Mouse (Mus musculus): ENCODE measurements around the gene Ccdc113. TPM values are rescaled to one million over a fixed set of nuclear protein-coding genes. Genes with fewer than 3 reads are reported as not detected.

Gene Ccdc113
- total and polyA plus RNA-seq, 3 experiments = not detected

DNA sequence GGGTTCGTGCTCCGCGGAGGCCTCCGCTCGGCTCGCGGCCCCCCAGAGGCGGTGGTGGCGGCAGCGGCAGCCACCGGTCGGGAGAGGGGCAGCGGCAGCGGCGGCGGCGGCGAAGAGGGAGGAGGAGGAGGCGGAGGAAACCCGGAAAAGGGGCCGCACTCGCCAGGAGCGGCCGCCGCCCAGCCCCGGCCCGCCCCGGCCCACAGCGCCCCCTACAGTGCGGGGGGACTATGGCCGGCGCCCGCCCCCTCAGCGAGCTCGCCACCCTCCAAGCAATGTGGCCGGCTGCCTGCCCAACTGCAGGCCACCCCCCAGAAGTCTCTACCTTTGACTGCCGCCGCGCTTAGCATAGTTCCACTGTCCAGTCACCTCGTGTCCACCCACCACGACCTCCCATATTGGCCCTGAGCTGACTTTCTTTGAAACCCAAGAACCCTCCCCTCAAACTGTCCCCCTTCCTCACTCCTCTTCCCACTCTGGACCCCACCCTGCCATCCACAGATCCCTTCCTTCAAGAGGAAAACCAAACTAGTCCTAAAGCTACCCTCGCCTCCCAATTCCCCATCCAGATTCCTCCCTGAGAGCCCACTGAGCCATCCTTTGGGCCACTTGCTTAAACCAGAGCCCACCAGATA lies 45.1 kb upstream of the Ccdc113 start:
- TF ChIP-seq CTCF (IDR thresholded peaks at IDR 0.05 in 2 of 3, conservative IDR thresholded peaks at IDR 0.05 in 1 of 3; ENCODE audit: control insufficient read depth in 1 of 3, insufficient read depth in 1 of 3, low read depth in 2 of 3, low read length in 3 of 3, poor library complexity in 1 of 3, severe bottlenecking in 1 of 3) = peak in 2 of 3 experiments; percentile 72 to 95; a peak in 5 of 6 replicates
- TF ChIP-seq MAZ (IDR thresholded peaks at IDR 0.05; ENCODE audit: low read depth, low read length) = peak; percentile 73; the same call in 1 of the 2 replicates
- TF ChIP-seq ELF1 (IDR thresholded peaks at IDR 0.05; ENCODE audit: low read depth, low read length) = peak; percentile 86
- TF ChIP-seq CHD1 (IDR thresholded peaks at IDR 0.05; ENCODE audit: low read depth, low read length) = no peak
- TF ChIP-seq TCF12 (IDR thresholded peaks at IDR 0.05; ENCODE audit: low read depth, low read length) = peak; percentile 60
- no peak for TF ChIP-seq MEF2A (IDR thresholded peaks at IDR 0.05; ENCODE audit: extremely low read depth, insufficient replicate concordance, low read depth, low read length, poor library complexity, severe bottlenecking)
- TF ChIP-seq POLR2AphosphoS2 (IDR thresholded peaks at IDR 0.05; ENCODE audit: low read length) = no peak
- no peak for TF ChIP-seq ETS1 (IDR thresholded peaks at IDR 0.05; ENCODE audit: low read depth, low read length)
- no peak for TF ChIP-seq SMC3 (IDR thresholded peaks at IDR 0.05; ENCODE audit: low read depth, low read length)
- TF ChIP-seq MAFK (IDR thresholded peaks at IDR 0.05; ENCODE audit: borderline replicate concordance, low read depth, low read length) = no peak
- TF ChIP-seq HCFC1 (IDR thresholded peaks at IDR 0.05; ENCODE audit: low read depth, low read length) = peak; percentile 82
- TF ChIP-seq ZKSCAN1 (IDR thresholded peaks at IDR 0.05; ENCODE audit: low read depth, low read length) = no peak
- no peak for TF ChIP-seq EP300 (IDR thresholded peaks at IDR 0.05; ENCODE audit: low read depth in 1 of 2, low read length in 2 of 2)
- TF ChIP-seq ZC3H11A (IDR thresholded peaks at IDR 0.05; ENCODE audit: low read depth, low read length) = no peak
- TF ChIP-seq NELFE (IDR thresholded peaks at IDR 0.05; ENCODE audit: low read depth, low read length) = peak; percentile 53
- TF ChIP-seq NRF1 (IDR thresholded peaks at IDR 0.05; ENCODE audit: insufficient read depth, low read depth, low read length, poor library complexity, severe bottlenecking) = no peak
- no peak for TF ChIP-seq E2F4 (IDR thresholded peaks at IDR 0.05; ENCODE audit: borderline replicate concordance, low read depth, low read length)
- TF ChIP-seq UBTF (IDR thresholded peaks at IDR 0.05; ENCODE audit: borderline replicate concordance, insufficient read depth, low read depth, low read length) = no peak
- TF ChIP-seq POLR2A (IDR thresholded peaks at IDR 0.05; ENCODE audit: control insufficient read depth in 1 of 2, insufficient read depth in 1 of 2, low read depth in 1 of 2, low read length in 2 of 2, poor library complexity in 1 of 2) = peak; percentile 38 to 45; a peak in 2 of 4 replicates
- TF ChIP-seq BHLHE40 (IDR thresholded peaks at IDR 0.05; ENCODE audit: borderline replicate concordance, low read depth, low read length) = no peak
- TF ChIP-seq GABPA (IDR thresholded peaks at IDR 0.05; ENCODE audit: low read depth, low read length) = peak; percentile 65; the same call in 1 of the 2 replicates
- no peaks in the 10 kb centered on the region; a peak in 2 of 4 replicates for H3K27me3 ChIP-seq (ENCODE audit: control insufficient read depth in 1 of 2, insufficient read depth in 2 of 2, low read length in 2 of 2)
- H3K4me1 ChIP-seq (ENCODE audit: control insufficient read depth in 1 of 2, insufficient read depth in 2 of 2, low read length in 2 of 2) = peaks cover 3 to 10% of the 10 kb centered on the region in 2 experiments; a peak in 3 of 4 replicates
- H3K36me3 ChIP-seq (ENCODE audit: control insufficient read depth in 1 of 2, insufficient read depth in 2 of 2, low read length in 2 of 2) = peaks cover 9 to 12% of the 10 kb centered on the region in 2 experiments
- H3K9ac ChIP-seq (ENCODE audit: control insufficient read depth, low read depth, low read length, poor library complexity, severe bottlenecking) = peak overlapping the region; percentile 96
- H3K27ac ChIP-seq (ENCODE audit: control insufficient read depth, low read depth, low read length) = no peak overlapping the region
- no peaks in the 10 kb centered on the region for H3K9me3 ChIP-seq (replicated peaks; ENCODE audit: insufficient read depth, low read length)
- H3K4me3 ChIP-seq (ENCODE audit: control insufficient read depth in 1 of 2, insufficient read depth in 1 of 2, low read depth in 2 of 2, low read length in 2 of 2) = peak overlapping the region; percentile 59 to 63
- DNase-seq (ENCODE audit: low read depth, low spot score) = peak; percentile 84
- H3K79me2 ChIP-seq (ENCODE audit: control insufficient read depth, insufficient read depth, low read length, poor library complexity) = peaks cover 19% of the 10 kb centered on the region
